Mouse (Mus musculus) MEL (cell line): ENCODE results near the gene Phf13. TPM values are rescaled to one million over a fixed set of nuclear protein-coding genes. Genes with fewer than 3 reads are reported as not detected.

ENCODE experiments used
- DNase-seq: peaks from one replicate; pipeline ENCODE4 v3.0.0; 2011; ENCODE audit warnings: low read depth, low spot score
- H3K27ac ChIP-seq: 2 replicates; pipeline ENCODE4 v1.5.1; 2012; ENCODE audit warnings: low read depth, mild to moderate bottlenecking, control low read depth, low read length, moderate library complexity; ENCODE audit not compliant: control insufficient read depth
- H3K27me3 ChIP-seq, 2 experiments: fragments of 150-350 bp in 1 of 2; sonication (generic) in 1 of 2; 2 replicates each; pipeline ENCODE4 v1.6.1; 2012; ENCODE audit warnings: low read length in 2 of 2, mild to moderate bottlenecking in 2 of 2, improper control_type of control experiment in 1 of 2, moderate library complexity in 1 of 2; ENCODE audit not compliant: insufficient read depth in 2 of 2, control insufficient read depth in 1 of 2
- H3K36me3 ChIP-seq, 2 experiments: 2 replicates each; pipeline ENCODE4 v1.6.1; 2012 to 2014; ENCODE audit warnings: low read length in 2 of 2, improper control_type of control experiment in 1 of 2, inconsistent platforms in 1 of 2, mild to moderate bottlenecking in 1 of 2; ENCODE audit not compliant: insufficient read depth in 2 of 2, control insufficient read depth in 1 of 2
- H3K4me1 ChIP-seq, 2 experiments: fragments of 150-350 bp in 1 of 2; sonication (generic) in 1 of 2; 2 replicates each; pipeline ENCODE4 v1.6.1; 2012; ENCODE audit warnings: low read length in 2 of 2, improper control_type of control experiment in 1 of 2, mild to moderate bottlenecking in 1 of 2; ENCODE audit not compliant: insufficient read depth in 2 of 2, control insufficient read depth in 1 of 2
- H3K4me3 ChIP-seq, 2 experiments: fragments of 150-350 bp in 1 of 2; sonication (generic) in 1 of 2; 2 replicates each; pipeline ENCODE4 v1.5.1; 2012; ENCODE audit warnings: low read depth in 2 of 2, low read length in 2 of 2, mild to moderate bottlenecking in 2 of 2, moderate library complexity in 2 of 2, control low read depth in 1 of 2, improper control_type of control experiment in 1 of 2; ENCODE audit not compliant: control insufficient read depth in 1 of 2, insufficient read depth in 1 of 2
- H3K79me2 ChIP-seq: 2 replicates; pipeline ENCODE4 v1.6.1; 2012; ENCODE audit warnings: mild to moderate bottlenecking, low read length, moderate library complexity; ENCODE audit not compliant: control insufficient read depth, poor library complexity, insufficient read depth
- H3K9ac ChIP-seq: 2 replicates; pipeline ENCODE4 v1.6.1; 2012; ENCODE audit warnings: low read depth, mild to moderate bottlenecking, control low read depth, low read length, moderate library complexity; ENCODE audit not compliant: control insufficient read depth, poor library complexity, severe bottlenecking
- H3K9me3 ChIP-seq: fragments of 150-350 bp; sonication (generic); replicated peaks from 2 replicates; pipeline ENCODE4 v1.6.1; 2012; ENCODE audit warnings: mild to moderate bottlenecking, low read length, improper control_type of control experiment, moderate library complexity; ENCODE audit not compliant: insufficient read depth
- BHLHE40 ChIP-seq: IDR thresholded peaks from 2 replicates; pipeline ENCODE4 v1.6.1; 2012; ENCODE audit warnings: low read depth, mild to moderate bottlenecking, inconsistent platforms, low read length, improper control_type of control experiment, borderline replicate concordance
- CHD1 ChIP-seq: IDR thresholded peaks from 2 replicates; pipeline ENCODE4 v1.6.1; 2012; ENCODE audit warnings: low read depth, mild to moderate bottlenecking, inconsistent platforms, low read length, improper control_type of control experiment
- CTCF ChIP-seq, 3 experiments: IDR thresholded peaks in 2 of 3; conservative IDR thresholded peaks in 1 of 3; 2 replicates each; pipeline ENCODE4 v1.5.1; 2011 to 2012; ENCODE audit warnings: low read length in 3 of 3, low read depth in 2 of 3, mild to moderate bottlenecking in 2 of 3, improper control_type of control experiment in 1 of 3, inconsistent platforms in 1 of 3, mixed read lengths in 1 of 3, moderate library complexity in 1 of 3; ENCODE audit not compliant: control insufficient read depth in 1 of 3, insufficient read depth in 1 of 3, poor library complexity in 1 of 3, severe bottlenecking in 1 of 3
- GABPA ChIP-seq: IDR thresholded peaks from 2 replicates; pipeline ENCODE4 v1.6.1; 2012; ENCODE audit warnings: low read depth, mild to moderate bottlenecking, inconsistent platforms, low read length, improper control_type of control experiment, moderate library complexity
- GATA1 ChIP-seq: IDR thresholded peaks from 2 replicates; pipeline ENCODE4 v1.6.1; 2011; ENCODE audit warnings: low read depth, low read length, improper control_type of control experiment
- JUND ChIP-seq: IDR thresholded peaks from 2 replicates; pipeline ENCODE4 v1.6.1; 2011; ENCODE audit warnings: low read depth, mild to moderate bottlenecking, improper control_type of control experiment, low read length
- MEF2A ChIP-seq: IDR thresholded peaks from 2 replicates; pipeline ENCODE4 v1.6.1; 2014; ENCODE audit warnings: low read depth, mild to moderate bottlenecking, inconsistent platforms, low read length, improper control_type of control experiment; ENCODE audit not compliant: poor library complexity, insufficient replicate concordance, severe bottlenecking; ENCODE audit errors: extremely low read depth
- MYC ChIP-seq: IDR thresholded peaks from 2 replicates; pipeline ENCODE4 v1.6.1; 2011; ENCODE audit warnings: low read depth, mild to moderate bottlenecking, low read length, improper control_type of control experiment, moderate library complexity
- RAD21 ChIP-seq: IDR thresholded peaks from 2 replicates; pipeline ENCODE4 v1.6.1; 2011; ENCODE audit warnings: mild to moderate bottlenecking, low read depth, low read length, improper control_type of control experiment
- RCOR1 ChIP-seq: IDR thresholded peaks from 2 replicates; pipeline ENCODE4 v1.6.1; 2012; ENCODE audit warnings: low read depth, mild to moderate bottlenecking, inconsistent platforms, low read length, improper control_type of control experiment
- SIN3A ChIP-seq: IDR thresholded peaks from 2 replicates; pipeline ENCODE4 v1.6.1; 2012; ENCODE audit warnings: low read length, improper control_type of control experiment, inconsistent platforms
- SMC3 ChIP-seq: IDR thresholded peaks from 2 replicates; pipeline ENCODE4 v1.6.1; 2011; ENCODE audit warnings: low read depth, low read length, improper control_type of control experiment
- TCF12 ChIP-seq: IDR thresholded peaks from 2 replicates; pipeline ENCODE4 v1.6.1; 2014; ENCODE audit warnings: low read depth, mild to moderate bottlenecking, inconsistent platforms, low read length, improper control_type of control experiment, moderate library complexity
- ZKSCAN1 ChIP-seq: IDR thresholded peaks from 2 replicates; pipeline ENCODE4 v1.6.1; 2012; ENCODE audit warnings: low read depth, mild to moderate bottlenecking, inconsistent platforms, low read length, improper control_type of control experiment, moderate library complexity
- ZMIZ1 ChIP-seq: IDR thresholded peaks from 2 replicates; pipeline ENCODE4 v1.6.1; 2012; ENCODE audit warnings: low read depth, mild to moderate bottlenecking, inconsistent platforms, low read length, improper control_type of control experiment, moderate library complexity
- polyA plus RNA-seq, 2 experiments: library from polyadenylated mRNA; stranded (reverse) in 1 of 2; unstranded in 1 of 2; fragments of >175 nt in 1 of 2; fragments of >200 nt in 1 of 2; gene quantifications; 2 replicates each; pipeline versions ENCODE4 v1.2.1 to v1.2.4; 2012; ENCODE audit warnings: low replicate concordance in 2 of 2, low read depth in 1 of 2; ENCODE audit not compliant: insufficient read length in 2 of 2, insufficient read depth in 1 of 2, missing spikeins in 1 of 2
- total RNA-seq: library from RNA; depleted of rRNA; stranded (reverse); fragments of 300-350 nt; gene quantifications from 2 replicates; pipeline ENCODE4 v1.2.3, GENCODE M21; 2012

Phf13 gene
- total and polyA plus RNA-seq, 3 experiments = 2.0 to 6.6 TPM; not detected in 1

GRCm38 (mm10) chr4:152006137-152006536, 10.1 kb upstream of the Phf13 start:
- Histone ChIP-seq H3K4me1 (peaks cover 0 to 7% of the 10 kb centered on the region in 2 experiments; a peak in 3 of 4 replicates), H3K9ac (no peak overlapping the region), H3K36me3 (peaks cover 0 to 4% of the 10 kb centered on the region in 2 experiments; a peak in 1 of 4 replicates), H3K79me2 (peaks cover 24% of the 10 kb centered on the region), H3K4me3 (no peak overlapping the region), H3K9me3 (no peaks in the 10 kb centered on the region), H3K27me3 (no peaks in the 10 kb centered on the region), H3K27ac (no peak overlapping the region)
- peak; percentile 56 for DNase-seq
- peak; percentile 20 to 51 (median 50) for TF ChIP-seq CTCF (IDR thresholded peaks at IDR 0.05 in 2 of 3, conservative IDR thresholded peaks at IDR 0.05 in 1 of 3; ENCODE audit: control insufficient read depth in 1 of 3, insufficient read depth in 1 of 3, low read depth in 2 of 3, low read length in 3 of 3, poor library complexity in 1 of 3, severe bottlenecking in 1 of 3)
- peak; percentile 58; the same call in 1 of the 2 replicates for TF ChIP-seq MYC
- TF ChIP-seq CHD1 = no peak
- peak; percentile 18 for TF ChIP-seq RAD21

GRCm38 (mm10) chr4:152002063-152002462, 6.0 kb upstream of the Phf13 start:
- H3K9ac ChIP-seq = no peak overlapping the region
- no peak for DNase-seq
- no peaks in the 10 kb centered on the region for H3K79me2 ChIP-seq
- TF ChIP-seq SIN3A (no peak), SMC3 (no peak), BHLHE40 (no peak), MEF2A (no peak), TCF12 (no peak), GABPA (no peak), RAD21 (no peak), ZKSCAN1 (no peak), ZMIZ1 (no peak), GATA1 (no peak), CTCF (IDR thresholded peaks at IDR 0.05 in 2 of 3, conservative IDR thresholded peaks at IDR 0.05 in 1 of 3; ENCODE audit: control insufficient read depth in 1 of 3, insufficient read depth in 1 of 3, low read depth in 2 of 3, low read length in 3 of 3, poor library complexity in 1 of 3, severe bottlenecking in 1 of 3) (no peak), RCOR1 (no peak), JUND (no peak)
- TF ChIP-seq, all 39 proteins: peak for 0
- Histone ChIP-seq H3K4me1 (peaks cover 5 to 19% of the 10 kb centered on the region in 2 experiments), H3K27ac (no peak overlapping the region), H3K4me3 (no peak overlapping the region), H3K36me3 (peaks cover 0 to 14% of the 10 kb centered on the region in 2 experiments; a peak in 2 of 4 replicates), H3K9me3 (no peaks in the 10 kb centered on the region), H3K27me3 (no peaks in the 10 kb centered on the region)
